Mouse (Mus musculus) heart, embryonic 10.5 days (tissue): ENCODE results near the gene Hdac7. TPM values are rescaled to one million over a fixed set of nuclear protein-coding genes. Genes with fewer than 3 reads are reported as not detected.
A peak's percentile ranks its signal among the peaks of the same experiment; 100 is the strongest.
"Not testable (repeated sequence)": the region's sequence is repeated elsewhere in the genome, so short reads cannot be mapped to it uniquely, and the experiment has no call there.

Experiments
- DNase-seq: peaks from one replicate; pipeline ENCODE4 v3.0.0-alpha.2; 2017; ENCODE audit warnings: low spot score
- H3K27ac ChIP-seq: fragments of 300-500 bp; sonication (generic); 2 replicates; pipeline ENCODE4 v1.5.1; 2016; ENCODE audit warnings: mild to moderate bottlenecking
- H3K27me3 ChIP-seq: fragments of 300-500 bp; sonication (generic); 2 replicates; pipeline ENCODE4 v1.6.1; 2016; ENCODE audit warnings: mild to moderate bottlenecking; ENCODE audit not compliant: poor library complexity, insufficient read depth, severe bottlenecking
- H3K36me3 ChIP-seq: fragments of 300-500 bp; sonication (generic); 2 replicates; pipeline ENCODE4 v1.6.1; 2016; ENCODE audit warnings: mild to moderate bottlenecking, moderate library complexity
- H3K4me1 ChIP-seq: fragments of 300-500 bp; sonication (generic); 2 replicates; pipeline ENCODE4 v1.6.1; 2016; ENCODE audit warnings: mild to moderate bottlenecking
- H3K4me3 ChIP-seq: fragments of 300-500 bp; sonication (generic); 2 replicates; pipeline ENCODE4 v1.5.1; 2016; ENCODE audit warnings: mild to moderate bottlenecking, moderate library complexity
- H3K9me3 ChIP-seq: fragments of 300-500 bp; sonication (generic); 2 replicates; pipeline ENCODE4 v1.6.1; 2016; ENCODE audit warnings: mild to moderate bottlenecking, moderate library complexity
- WGBS: fragments of 180-500 bp; shearing (Covaris S2); methylation state at CpG from one replicate; pipeline ENCODE4 v1.1.7; 2016; 5-methylcytosine and 5-hydroxymethylcytosine counted together
- polyA plus RNA-seq: library from polyadenylated mRNA; unstranded; fragments of >200 nt; fragmentation: Nextera tagmentation; extraction: Ambion mirVana; gene quantifications from 2 replicates; pipeline ENCODE4 v1.2.1, GENCODE M21; 2016

Hdac7 gene
- polyA plus RNA-seq, 1 experiment from 2014 or later = 26.7 TPM

- peaks cover 16% of the 10 kb centered on the region for H3K4me1 ChIP-seq
Observed at GRCm38 (mm10) chr15:97870116-97870515, 25.8 kb upstream of the Hdac7 start.

GRCm38 (mm10) chr15:97868985-97869384 lies 24.7 kb upstream of the Hdac7 start:
- DNase-seq = no peak
- 0 out of 2 replicates have a peak, but pooled peaks cover 6% of the 10 kb centered on the region for H3K9me3 ChIP-seq
- H3K4me3 ChIP-seq = no peak overlapping the region
- no peak overlapping the region for H3K27ac ChIP-seq
- peaks cover 27% of the 10 kb centered on the region for H3K4me1 ChIP-seq
- H3K27me3 ChIP-seq = peaks cover 32% of the 10 kb centered on the region
- H3K36me3 ChIP-seq = peaks cover 4% of the 10 kb centered on the region; the same call in 1 of the 2 replicates
- WGBS = 90% methylated on average over 6 of the region's 6 CpGs

More at GRCm38 (mm10) chr15:97870116-97870515, 25.8 kb upstream of the Hdac7 start:
- not testable (repeated sequence) for H3K4me3 ChIP-seq, H3K27ac ChIP-seq, H3K9me3 ChIP-seq, DNase-seq, H3K36me3 ChIP-seq
- H3K27me3 ChIP-seq = peaks cover 40% of the 10 kb centered on the region
- WGBS = 74% methylated on average over 4 of the region's 4 CpGs

GRCm38 (mm10) chr15:97865988-97866387 lies 21.7 kb upstream of the Hdac7 start:
- Histone ChIP-seq H3K36me3 (peaks cover 4% of the 10 kb centered on the region; the same call in 1 of the 2 replicates), H3K27ac (no peak overlapping the region), H3K27me3 (peaks cover 29% of the 10 kb centered on the region), H3K4me3 (no peak overlapping the region), H3K4me1 (peaks cover 37% of the 10 kb centered on the region), H3K9me3 (0 out of 2 replicates have a peak, but pooled peaks cover 6% of the 10 kb centered on the region)
- WGBS = 90% methylated on average over 2 of the region's 2 CpGs
- no peak for DNase-seq

GRCm38 (mm10) chr15:97865175-97865574 lies 20.9 kb upstream of the Hdac7 start:
- WGBS = 11% methylated on average over 6 of the region's 6 CpGs
- peak overlapping the region; percentile 70 for H3K27ac ChIP-seq

GRCm38 (mm10) chr15:97864361-97865045 lies 20.2 kb upstream of the Hdac7 start:
- Histone ChIP-seq H3K4me3 (no peak overlapping the region), H3K27ac (peak overlapping the region; percentile 70; the same call in 1 of the 2 replicates), H3K4me1 (peaks cover 34% of the 10 kb centered on the region), H3K9me3 (0 out of 2 replicates have a peak, but pooled peaks cover 6% of the 10 kb centered on the region), H3K27me3 (peaks cover 37% of the 10 kb centered on the region), H3K36me3 (peaks cover 4% of the 10 kb centered on the region; the same call in 1 of the 2 replicates)
- 38% methylated on average over 8 of the region's 8 CpGs for WGBS
- no peak for DNase-seq

More at GRCm38 (mm10) chr15:97865175-97865574, 20.9 kb upstream of the Hdac7 start:
- Histone ChIP-seq H3K9me3 (0 out of 2 replicates have a peak, but pooled peaks cover 6% of the 10 kb centered on the region), H3K4me3 (no peak overlapping the region), H3K36me3 (peaks cover 4% of the 10 kb centered on the region; the same call in 1 of the 2 replicates), H3K4me1 (peaks cover 34% of the 10 kb centered on the region), H3K27me3 (peaks cover 34% of the 10 kb centered on the region)
- peak; percentile 89 for DNase-seq

- H3K27me3 ChIP-seq = peaks cover 35% of the 10 kb centered on the region
- WGBS = 61% methylated on average over 18 of the region's 18 CpGs
- no peak for DNase-seq
- peaks cover 29% of the 10 kb centered on the region for H3K4me1 ChIP-seq
- H3K9me3 ChIP-seq = 0 out of 2 replicates have a peak, but pooled peaks cover 6% of the 10 kb centered on the region
- no peak overlapping the region for H3K4me3 ChIP-seq
- H3K36me3 ChIP-seq = peaks cover 4% of the 10 kb centered on the region; the same call in 1 of the 2 replicates
- H3K27ac ChIP-seq = no peak overlapping the region
Observed at GRCm38 (mm10) chr15:97863494-97863881, 19.2 kb upstream of the Hdac7 start.

- WGBS = 25% methylated on average over 14 of the region's 14 CpGs
- Histone ChIP-seq H3K9me3 (0 out of 2 replicates have a peak, but pooled peaks cover 6% of the 10 kb centered on the region), H3K36me3 (peaks cover 4% of the 10 kb centered on the region; the same call in 1 of the 2 replicates), H3K27me3 (peaks cover 40% of the 10 kb centered on the region), H3K4me1 (peaks cover 29% of the 10 kb centered on the region), H3K4me3 (0 out of 2 replicates have a peak overlapping the region, but pooled peaks have one; percentile 22), H3K27ac (peak overlapping the region; percentile 59; the same call in 1 of the 2 replicates)
- no peak for DNase-seq
Observed at GRCm38 (mm10) chr15:97862881-97863493, 18.7 kb upstream of the Hdac7 start.

GRCm38 (mm10) chr15:97860353-97860752 lies 16.1 kb upstream of the Hdac7 start:
- Histone ChIP-seq H3K27ac (no peak overlapping the region), H3K27me3 (peaks cover 62% of the 10 kb centered on the region), H3K9me3 (no peaks in the 10 kb centered on the region), H3K4me1 (peaks cover 28% of the 10 kb centered on the region), H3K4me3 (no peak overlapping the region), H3K36me3 (no peaks in the 10 kb centered on the region)
- DNase-seq = no peak
- WGBS = 92% methylated on average over 3 of the region's 3 CpGs

- DNase-seq = no peak
- H3K4me3 ChIP-seq = no peak overlapping the region
- peaks cover 56% of the 10 kb centered on the region for H3K27me3 ChIP-seq
- no peak overlapping the region for H3K27ac ChIP-seq
- WGBS = 78% methylated on average over 4 of the region's 4 CpGs
- H3K9me3 ChIP-seq = no peaks in the 10 kb centered on the region
- H3K4me1 ChIP-seq = peaks cover 13% of the 10 kb centered on the region
- H3K36me3 ChIP-seq = no peaks in the 10 kb centered on the region
Observed at GRCm38 (mm10) chr15:97858431-97858830, 14.1 kb upstream of the Hdac7 start.

- Histone ChIP-seq H3K27ac (no peak overlapping the region), H3K9me3 (no peaks in the 10 kb centered on the region), H3K4me1 (peaks cover 6% of the 10 kb centered on the region), H3K4me3 (no peak overlapping the region), H3K36me3 (no peaks in the 10 kb centered on the region), H3K27me3 (peaks cover 35% of the 10 kb centered on the region)
- 40% methylated on average over 6 of the region's 6 CpGs for WGBS
- no peak for DNase-seq
Observed at GRCm38 (mm10) chr15:97854551-97854950, 10.2 kb upstream of the Hdac7 start.

GRCm38 (mm10) chr15:97854059-97854458 lies 9.8 kb upstream of the Hdac7 start:
- 36% methylated on average over 8 of the region's 8 CpGs for WGBS
- Histone ChIP-seq H3K4me1 (peaks cover 10% of the 10 kb centered on the region), H3K36me3 (no peaks in the 10 kb centered on the region), H3K27me3 (peaks cover 32% of the 10 kb centered on the region), H3K4me3 (no peak overlapping the region), H3K27ac (no peak overlapping the region), H3K9me3 (no peaks in the 10 kb centered on the region)
- no peak for DNase-seq

GRCm38 (mm10) chr15:97852291-97852690 lies 8.0 kb upstream of the Hdac7 start:
- no peak overlapping the region for H3K27ac ChIP-seq
- WGBS = 85% methylated on average over 3 of the region's 3 CpGs
- peaks cover 11% of the 10 kb centered on the region for H3K4me1 ChIP-seq
- DNase-seq = no peak
- H3K27me3 ChIP-seq = peaks cover 17% of the 10 kb centered on the region
- H3K36me3 ChIP-seq = no peaks in the 10 kb centered on the region
- no peaks in the 10 kb centered on the region for H3K9me3 ChIP-seq
- H3K4me3 ChIP-seq = no peak overlapping the region

- WGBS = 77% methylated on average over 5 of the region's 5 CpGs
- H3K27ac ChIP-seq = 0 out of 2 replicates have a peak overlapping the region, but pooled peaks have one; percentile 16
- H3K27me3 ChIP-seq = peaks cover 5% of the 10 kb centered on the region; the same call in 1 of the 2 replicates
- H3K36me3 ChIP-seq = no peaks in the 10 kb centered on the region
- H3K4me1 ChIP-seq = peaks cover 11% of the 10 kb centered on the region
- H3K4me3 ChIP-seq = no peak overlapping the region
- H3K9me3 ChIP-seq = no peaks in the 10 kb centered on the region
- no peak for DNase-seq
Observed at GRCm38 (mm10) chr15:97851011-97851410, 6.7 kb upstream of the Hdac7 start.
